Mouse (Mus musculus): ENCODE results near the gene Sh3gl3.

Sh3gl3 gene

GRCm38 (mm10) chr7:82235486-82235885 is 61.8 kb downstream of the Sh3gl3 start:
- no peak for DNase-seq (ENCODE audit: low read depth, low spot score)

GRCm38 (mm10) chr7:82236152-82236898 is 62.7 kb downstream of the Sh3gl3 start:
- peak; percentile 82 for DNase-seq (ENCODE audit: low read depth, low spot score)

GRCm38 (mm10) chr7:82236899-82237162 is 63.2 kb downstream of the Sh3gl3 start:
- DNase-seq (ENCODE audit: low read depth, low spot score), result no peak

GRCm38 (mm10) chr7:82240424-82241240 is 67.0 kb downstream of the Sh3gl3 start:
- no peak for DNase-seq (ENCODE audit: low read depth, low spot score)

GRCm38 (mm10) chr7:82244701-82245100 is 71.1 kb downstream of the Sh3gl3 start:
- no peak for DNase-seq (ENCODE audit: low read depth, low spot score)

- DNase-seq (ENCODE audit: low read depth, low spot score), result no peak
Observed at GRCm38 (mm10) chr7:82248953-82249695, 75.5 kb downstream of the Sh3gl3 start.

GRCm38 (mm10) chr7:82253309-82253708 is 79.7 kb downstream of the Sh3gl3 start:
- DNase-seq (ENCODE audit: low read depth, low spot score), result no peak

- peak; percentile 89 for DNase-seq (ENCODE audit: low read depth, low spot score)
Observed at GRCm38 (mm10) chr7:82256936-82257335, 83.3 kb downstream of the Sh3gl3 start.

GRCm38 (mm10) chr7:82257530-82257929 is 83.9 kb downstream of the Sh3gl3 start:
- peak; percentile 60 for DNase-seq (ENCODE audit: low read depth, low spot score)

- peak; percentile 84 for DNase-seq (ENCODE audit: low read depth, low spot score)
Observed at GRCm38 (mm10) chr7:82260210-82260609, 86.6 kb downstream of the Sh3gl3 start.

- DNase-seq (ENCODE audit: low read depth, low spot score), result peak; percentile 68
Observed at GRCm38 (mm10) chr7:82263141-82263540, 89.5 kb downstream of the Sh3gl3 start.

GRCm38 (mm10) chr7:82264119-82264518 is 90.5 kb downstream of the Sh3gl3 start:
- peak; percentile 67 for DNase-seq (ENCODE audit: low read depth, low spot score)

GRCm38 (mm10) chr7:82265365-82265764 is 91.7 kb downstream of the Sh3gl3 start:
- DNase-seq (ENCODE audit: low read depth, low spot score), result no peak

- peak; percentile 70 for DNase-seq (ENCODE audit: low read depth, low spot score)
Observed at GRCm38 (mm10) chr7:82269948-82270347, 96.3 kb downstream of the Sh3gl3 start.

- no peak for DNase-seq (ENCODE audit: low read depth, low spot score)
Observed at GRCm38 (mm10) chr7:82271742-82272141, 98.1 kb downstream of the Sh3gl3 start.

GRCm38 (mm10) chr7:82272875-82273274 is 99.2 kb downstream of the Sh3gl3 start:
- DNase-seq (ENCODE audit: low read depth, low spot score), result peak; percentile 31

- DNase-seq (ENCODE audit: low read depth, low spot score), result peak; percentile 81
Observed at GRCm38 (mm10) chr7:82274011-82274709, 100.5 kb downstream of the Sh3gl3 start.

- no peak for DNase-seq (ENCODE audit: low read depth, low spot score)
Observed at GRCm38 (mm10) chr7:82274975-82275374, 101.3 kb downstream of the Sh3gl3 start.

GRCm38 (mm10) chr7:82275529-82276204 is 102.0 kb downstream of the Sh3gl3 start:
- DNase-seq (ENCODE audit: low read depth, low spot score), result peak; percentile 28

GRCm38 (mm10) chr7:82282011-82282410 is 108.4 kb downstream of the Sh3gl3 start:
- no peak for DNase-seq (ENCODE audit: low read depth, low spot score)

- no peak for DNase-seq (ENCODE audit: low read depth, low spot score)
Observed at GRCm38 (mm10) chr7:82282464-82282863, 108.8 kb downstream of the Sh3gl3 start.
